Mouse (Mus musculus) brain, embryonic 18.5 days (tissue): Measurements from ENCODE around the gene Tcp10c.
"Not testable (repeated sequence)": the region's sequence is repeated elsewhere in the genome, so short reads cannot be mapped to it uniquely, and the experiment has no call there.

Experiments used
- DNase-seq: peaks from one replicate; pipeline ENCODE4 v3.0.0-alpha.2; 2012; ENCODE audit warnings: low read depth, low spot score

The Tcp10c gene

GRCm38 (mm10) chr17:13354521-13354920 is at the start of gene Tcp10c:
Gene Tcp10c, plus strand, starts transcription at chr17:13354572.
- not testable (repeated sequence) for DNase-seq

GRCm38 (mm10) chr17:13307852-13308251 is 46.5 kb upstream of the Tcp10c start:
- DNase-seq, result not testable (repeated sequence)

GRCm38 (mm10) chr17:13308344-13308743 is 46.0 kb upstream of the Tcp10c start:
- DNase-seq, result not testable (repeated sequence)

- DNase-seq, result not testable (repeated sequence)
Measured at GRCm38 (mm10) chr17:13308746-13309145, 45.6 kb upstream of the Tcp10c start.

- not testable (repeated sequence) for DNase-seq
Measured at GRCm38 (mm10) chr17:13309182-13309631, 45.2 kb upstream of the Tcp10c start.

GRCm38 (mm10) chr17:13329967-13330366 is 24.4 kb upstream of the Tcp10c start:
- DNase-seq, result not testable (repeated sequence)

- not testable (repeated sequence) for DNase-seq
Measured at GRCm38 (mm10) chr17:13331179-13331578, 23.2 kb upstream of the Tcp10c start.

GRCm38 (mm10) chr17:13332496-13332895 is 21.9 kb upstream of the Tcp10c start:
- DNase-seq, result not testable (repeated sequence)

- peak; percentile 20 for DNase-seq
Measured at GRCm38 (mm10) chr17:13336979-13337749, 17.2 kb upstream of the Tcp10c start.

GRCm38 (mm10) chr17:13337931-13338330 is 16.4 kb upstream of the Tcp10c start:
- not testable (repeated sequence) for DNase-seq

GRCm38 (mm10) chr17:13340071-13340470 is 14.3 kb upstream of the Tcp10c start:
- DNase-seq, result not testable (repeated sequence)

- not testable (repeated sequence) for DNase-seq
Measured at GRCm38 (mm10) chr17:13345923-13346322, 8.4 kb upstream of the Tcp10c start.

GRCm38 (mm10) chr17:13349563-13349962 is 4.8 kb upstream of the Tcp10c start:
- not testable (repeated sequence) for DNase-seq

- not testable (repeated sequence) for DNase-seq
Measured at GRCm38 (mm10) chr17:13353249-13353648, 1.1 kb upstream of the Tcp10c start.

- DNase-seq, result not testable (repeated sequence)
Measured at GRCm38 (mm10) chr17:13362489-13362888, 8.1 kb downstream of the Tcp10c start.

GRCm38 (mm10) chr17:13363773-13364172 is 9.4 kb downstream of the Tcp10c start:
- not testable (repeated sequence) for DNase-seq

GRCm38 (mm10) chr17:13364196-13364595 is 9.8 kb downstream of the Tcp10c start:
- DNase-seq, result not testable (repeated sequence)

GRCm38 (mm10) chr17:13367181-13367580 is 12.8 kb downstream of the Tcp10c start:
- not testable (repeated sequence) for DNase-seq

GRCm38 (mm10) chr17:13368658-13369057 is 14.3 kb downstream of the Tcp10c start:
- DNase-seq, result not testable (repeated sequence)

GRCm38 (mm10) chr17:13370746-13371145 is 16.4 kb downstream of the Tcp10c start:
- DNase-seq, result not testable (repeated sequence)

- not testable (repeated sequence) for DNase-seq
Measured at GRCm38 (mm10) chr17:13378341-13378740, 24.0 kb downstream of the Tcp10c start.

- DNase-seq, result not testable (repeated sequence)
Measured at GRCm38 (mm10) chr17:13379951-13380615, 25.7 kb downstream of the Tcp10c start.
